Mouse (Mus musculus): ENCODE data around the gene Ctnnbl1. TPM values are rescaled to one million over a fixed set of nuclear protein-coding genes. Genes with fewer than 3 reads are reported as not detected.

Ctnnbl1 gene
- polyA plus RNA-seq, 1 experiment from 2014 or later = 55.4 TPM

GRCm38 (mm10) chr2:157862306-157862705, 125.1 kb downstream of the Ctnnbl1 start:
- Histone ChIP-seq H3K4me3 (ENCODE audit: low read depth, low read length) (no peak overlapping the region), H3K36me3 (ENCODE audit: control insufficient read depth, insufficient read depth, low read length) (no peaks in the 10 kb centered on the region), H3K4me2 (replicated peaks; ENCODE audit: low read depth, low read length) (no peak overlapping the region), H3K9me3 (ENCODE audit: control insufficient read depth, low read depth, low read length) (no peaks in the 10 kb centered on the region), H3K27ac (ENCODE audit: low read length) (no peak overlapping the region), H3K27me3 (ENCODE audit: control insufficient read depth, insufficient read depth, low read length) (no peaks in the 10 kb centered on the region), H3K9ac (replicated peaks; ENCODE audit: low read depth, low read length) (no peak overlapping the region), H3K4me1 (ENCODE audit: control insufficient read depth, insufficient read depth, low read length) (no peaks in the 10 kb centered on the region)
- WGBS = 83% methylated on average over 10 of the region's 10 CpGs
- no peak for ATAC-seq (ENCODE audit: insufficient number of reproducible peaks, insufficient read depth, low FRiP score, low read depth)

- Histone ChIP-seq H3K9ac (replicated peaks; ENCODE audit: low read depth, low read length) (no peak overlapping the region), H3K4me3 (ENCODE audit: low read depth, low read length) (no peak overlapping the region), H3K4me2 (replicated peaks; ENCODE audit: low read depth, low read length) (no peak overlapping the region), H3K27me3 (ENCODE audit: control insufficient read depth, insufficient read depth, low read length) (no peaks in the 10 kb centered on the region), H3K27ac (ENCODE audit: low read length) (no peak overlapping the region), H3K9me3 (ENCODE audit: control insufficient read depth, low read depth, low read length) (no peaks in the 10 kb centered on the region), H3K4me1 (ENCODE audit: control insufficient read depth, insufficient read depth, low read length) (no peaks in the 10 kb centered on the region), H3K36me3 (ENCODE audit: control insufficient read depth, insufficient read depth, low read length) (no peaks in the 10 kb centered on the region)
- 79% methylated on average over 3 of the region's 3 CpGs for WGBS
- no peak for ATAC-seq (ENCODE audit: insufficient number of reproducible peaks, insufficient read depth, low FRiP score, low read depth)
These were observed 129.9 kb downstream of the Ctnnbl1 start for GRCm38 (mm10) chr2:157867126-157867525.

DNA sequence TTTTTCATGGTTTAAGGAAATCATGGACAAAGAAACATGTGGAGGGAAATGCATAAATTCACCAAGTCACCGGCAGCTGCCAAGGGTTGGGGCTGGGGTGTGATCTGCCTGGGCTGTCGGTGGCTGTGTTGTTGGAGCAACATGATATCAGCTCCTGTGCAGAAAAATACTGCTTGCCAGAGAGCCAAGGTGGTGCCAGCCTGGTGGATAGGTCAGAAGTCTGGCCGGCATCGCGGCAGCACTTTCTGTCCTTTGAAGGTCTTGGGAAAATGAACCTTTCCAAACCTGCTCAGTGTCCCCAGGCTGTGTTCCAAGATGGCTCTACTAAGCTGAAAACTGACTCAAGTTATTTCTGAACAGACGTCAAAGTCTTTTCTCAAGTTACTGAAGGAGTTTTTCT, 133.0 kb downstream of the Ctnnbl1 start:
- Histone ChIP-seq H3K4me3 (ENCODE audit: low read depth, low read length) (no peak overlapping the region), H3K9me3 (ENCODE audit: control insufficient read depth, low read depth, low read length) (no peaks in the 10 kb centered on the region), H3K4me1 (ENCODE audit: control insufficient read depth, insufficient read depth, low read length) (no peaks in the 10 kb centered on the region), H3K36me3 (ENCODE audit: control insufficient read depth, insufficient read depth, low read length) (no peaks in the 10 kb centered on the region; the same call in 1 of the 2 replicates), H3K4me2 (replicated peaks; ENCODE audit: low read depth, low read length) (no peak overlapping the region), H3K27ac (ENCODE audit: low read length) (no peak overlapping the region), H3K9ac (replicated peaks; ENCODE audit: low read depth, low read length) (no peak overlapping the region), H3K27me3 (ENCODE audit: control insufficient read depth, insufficient read depth, low read length) (no peaks in the 10 kb centered on the region)
- no peak for ATAC-seq (ENCODE audit: insufficient number of reproducible peaks, insufficient read depth, low FRiP score, low read depth)
- 84% methylated on average over 6 of the region's 6 CpGs for WGBS

DNA sequence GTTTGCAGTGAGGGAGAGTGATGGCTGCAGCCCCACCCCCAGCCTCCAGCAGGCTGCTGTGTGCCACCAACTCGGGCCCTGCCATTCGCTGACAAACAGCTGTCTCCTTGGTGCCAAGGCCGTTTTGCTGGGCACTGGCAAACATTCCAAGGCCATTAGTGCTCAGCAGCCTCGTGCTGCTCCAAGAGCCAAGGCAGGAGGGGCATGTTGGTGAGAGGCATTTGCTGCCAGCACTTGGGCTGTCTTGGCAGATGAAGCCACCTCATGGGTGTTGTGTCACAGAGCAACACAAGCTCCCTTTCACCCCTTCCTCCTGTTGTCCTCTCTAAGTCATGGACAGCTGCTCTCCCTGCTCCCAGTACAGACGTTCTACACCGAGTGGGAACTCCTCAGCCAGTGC, 136.0 kb downstream of the Ctnnbl1 start:
- H3K9me3 ChIP-seq (ENCODE audit: control insufficient read depth, low read depth, low read length) = no peaks in the 10 kb centered on the region
- ATAC-seq (ENCODE audit: insufficient number of reproducible peaks, insufficient read depth, low FRiP score, low read depth) = no peak
- H3K9ac ChIP-seq (replicated peaks; ENCODE audit: low read depth, low read length) = no peak overlapping the region
- no peak overlapping the region for H3K27ac ChIP-seq (ENCODE audit: low read length)
- H3K4me2 ChIP-seq (replicated peaks; ENCODE audit: low read depth, low read length) = no peak overlapping the region
- no peaks in the 10 kb centered on the region; the same call in 1 of the 2 replicates for H3K36me3 ChIP-seq (ENCODE audit: control insufficient read depth, insufficient read depth, low read length)
- no peak overlapping the region for H3K4me3 ChIP-seq (ENCODE audit: low read depth, low read length)
- 76% methylated on average over 6 of the region's 6 CpGs for WGBS
- H3K27me3 ChIP-seq (ENCODE audit: control insufficient read depth, insufficient read depth, low read length) = no peaks in the 10 kb centered on the region
- no peaks in the 10 kb centered on the region for H3K4me1 ChIP-seq (ENCODE audit: control insufficient read depth, insufficient read depth, low read length)

- no peaks in the 10 kb centered on the region for H3K4me1 ChIP-seq (ENCODE audit: control insufficient read depth, insufficient read depth, low read length)
- no peaks in the 10 kb centered on the region; the same call in 1 of the 2 replicates for H3K36me3 ChIP-seq (ENCODE audit: control insufficient read depth, insufficient read depth, low read length)
- H3K27me3 ChIP-seq (ENCODE audit: control insufficient read depth, insufficient read depth, low read length) = no peaks in the 10 kb centered on the region
- no peak overlapping the region for H3K27ac ChIP-seq (ENCODE audit: low read length)
- H3K9ac ChIP-seq (replicated peaks; ENCODE audit: low read depth, low read length) = no peak overlapping the region
- H3K4me2 ChIP-seq (replicated peaks; ENCODE audit: low read depth, low read length) = no peak overlapping the region
- no peak overlapping the region for H3K4me3 ChIP-seq (ENCODE audit: low read depth, low read length)
- no peaks in the 10 kb centered on the region for H3K9me3 ChIP-seq (ENCODE audit: control insufficient read depth, low read depth, low read length)
- no peak for ATAC-seq (ENCODE audit: insufficient number of reproducible peaks, insufficient read depth, low FRiP score, low read depth)
- 90% methylated on average over 1 of the region's 1 CpGs for WGBS
These were observed 136.5 kb downstream of the Ctnnbl1 start for GRCm38 (mm10) chr2:157873691-157874090.

DNA sequence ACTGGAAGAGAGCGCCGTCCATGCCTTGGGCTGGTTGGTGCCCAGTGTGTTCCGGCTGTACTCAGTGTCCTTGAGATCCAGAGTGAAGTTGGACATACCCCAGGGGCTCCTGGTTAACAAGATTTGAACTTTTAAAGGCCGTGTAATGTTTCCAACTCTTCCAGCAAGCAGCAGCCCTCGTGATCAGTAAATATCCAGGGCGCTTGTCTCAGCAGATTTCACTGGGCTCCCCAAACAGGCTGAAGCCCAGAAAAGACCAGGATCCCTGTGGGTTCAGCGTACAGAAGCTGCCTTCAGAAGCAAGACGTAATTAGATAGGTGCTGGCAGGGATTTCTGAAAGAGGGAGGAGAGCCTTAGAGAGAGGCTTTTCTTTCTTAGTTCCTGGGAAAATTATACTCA, 137.9 kb downstream of the Ctnnbl1 start:
- H3K4me1 ChIP-seq (ENCODE audit: control insufficient read depth, insufficient read depth, low read length) = no peaks in the 10 kb centered on the region
- H3K4me2 ChIP-seq (replicated peaks; ENCODE audit: low read depth, low read length) = no peak overlapping the region
- WGBS = 79% methylated on average over 8 of the region's 8 CpGs
- no peak overlapping the region for H3K4me3 ChIP-seq (ENCODE audit: low read depth, low read length)
- ATAC-seq (ENCODE audit: insufficient number of reproducible peaks, insufficient read depth, low FRiP score, low read depth) = no peak
- no peak overlapping the region for H3K9ac ChIP-seq (replicated peaks; ENCODE audit: low read depth, low read length)
- no peaks in the 10 kb centered on the region for H3K27me3 ChIP-seq (ENCODE audit: control insufficient read depth, insufficient read depth, low read length)
- no peak overlapping the region for H3K27ac ChIP-seq (ENCODE audit: low read length)
- H3K36me3 ChIP-seq (ENCODE audit: control insufficient read depth, insufficient read depth, low read length) = no peaks in the 10 kb centered on the region; the same call in 1 of the 2 replicates
- no peaks in the 10 kb centered on the region for H3K9me3 ChIP-seq (ENCODE audit: control insufficient read depth, low read depth, low read length)

DNA sequence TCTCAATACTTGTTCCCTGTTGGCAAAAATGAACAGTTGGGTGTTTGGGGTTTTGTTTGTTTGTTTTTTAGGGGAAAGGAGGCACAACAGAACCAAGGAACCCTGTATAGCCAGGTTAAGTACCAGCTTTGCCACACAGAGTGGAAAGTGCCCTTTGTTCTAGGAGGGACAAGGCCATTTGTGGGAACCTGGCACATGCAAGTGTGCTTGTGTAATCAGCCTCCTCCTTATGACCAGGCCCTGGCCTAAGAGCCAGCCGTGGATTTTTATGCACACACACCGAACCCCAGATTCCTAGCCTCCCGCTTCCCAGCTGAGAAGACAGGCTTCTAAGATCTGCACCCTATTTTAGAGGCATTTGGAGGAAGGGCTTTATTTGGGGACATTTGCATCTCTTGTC, 140.2 kb downstream of the Ctnnbl1 start:
- Histone ChIP-seq H3K9me3 (ENCODE audit: control insufficient read depth, low read depth, low read length) (no peaks in the 10 kb centered on the region), H3K27ac (ENCODE audit: low read length) (no peak overlapping the region), H3K27me3 (ENCODE audit: control insufficient read depth, insufficient read depth, low read length) (no peaks in the 10 kb centered on the region), H3K36me3 (ENCODE audit: control insufficient read depth, insufficient read depth, low read length) (no peaks in the 10 kb centered on the region; the same call in 1 of the 2 replicates), H3K4me1 (ENCODE audit: control insufficient read depth, insufficient read depth, low read length) (no peaks in the 10 kb centered on the region), H3K9ac (replicated peaks; ENCODE audit: low read depth, low read length) (no peak overlapping the region), H3K4me2 (replicated peaks; ENCODE audit: low read depth, low read length) (no peak overlapping the region), H3K4me3 (ENCODE audit: low read depth, low read length) (no peak overlapping the region)
- WGBS = 83% methylated on average over 3 of the region's 3 CpGs
- ATAC-seq (ENCODE audit: insufficient number of reproducible peaks, insufficient read depth, low FRiP score, low read depth) = no peak

DNA sequence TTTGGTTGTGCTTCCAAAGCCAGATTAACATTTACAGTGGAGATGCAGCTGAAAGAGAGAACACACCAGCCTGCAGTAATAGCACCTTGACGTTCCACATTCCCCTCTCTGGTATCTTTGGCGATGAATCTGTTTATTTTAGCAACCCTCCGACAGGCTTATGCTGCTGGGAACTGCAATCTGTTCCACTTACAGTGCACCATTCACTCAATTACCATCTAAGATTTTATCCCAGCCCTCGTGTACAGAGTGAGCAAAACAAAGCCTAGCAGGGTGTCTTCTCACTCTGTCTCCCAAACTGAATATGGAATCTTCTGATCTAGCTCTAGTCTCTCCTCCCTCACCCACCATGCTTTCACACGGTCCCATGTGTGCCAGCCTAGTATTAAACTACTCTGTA, 140.8 kb downstream of the Ctnnbl1 start:
- no peak overlapping the region for H3K4me3 ChIP-seq (ENCODE audit: low read depth, low read length)
- ATAC-seq (ENCODE audit: insufficient number of reproducible peaks, insufficient read depth, low FRiP score, low read depth) = no peak
- no peaks in the 10 kb centered on the region for H3K27me3 ChIP-seq (ENCODE audit: control insufficient read depth, insufficient read depth, low read length)
- H3K27ac ChIP-seq (ENCODE audit: low read length) = no peak overlapping the region
- H3K4me1 ChIP-seq (ENCODE audit: control insufficient read depth, insufficient read depth, low read length) = no peaks in the 10 kb centered on the region
- no peak overlapping the region for H3K4me2 ChIP-seq (replicated peaks; ENCODE audit: low read depth, low read length)
- no peaks in the 10 kb centered on the region for H3K9me3 ChIP-seq (ENCODE audit: control insufficient read depth, low read depth, low read length)
- H3K36me3 ChIP-seq (ENCODE audit: control insufficient read depth, insufficient read depth, low read length) = no peaks in the 10 kb centered on the region
- no peak overlapping the region for H3K9ac ChIP-seq (replicated peaks; ENCODE audit: low read depth, low read length)
- 33% methylated on average over 5 of the region's 5 CpGs for WGBS

DNA sequence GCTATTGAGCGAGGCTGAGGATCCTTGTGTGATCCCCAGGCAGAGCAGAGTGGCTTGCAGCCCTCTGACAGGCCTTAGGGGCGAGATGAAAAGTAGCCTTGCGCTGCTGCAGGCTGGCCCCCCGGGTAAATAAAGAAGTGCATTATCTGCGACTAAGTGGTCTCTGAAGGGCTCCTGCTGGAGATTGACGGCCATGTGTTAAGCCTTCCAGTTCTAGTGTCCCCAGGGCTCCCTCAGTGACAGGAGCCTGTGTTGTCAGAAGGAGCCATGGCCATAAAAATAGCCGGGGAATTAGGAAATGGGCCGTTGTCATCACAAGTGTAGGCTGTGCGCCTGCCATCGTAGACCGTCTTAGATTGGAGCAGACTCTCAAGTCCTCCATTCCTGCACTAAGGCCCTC, 144.7 kb downstream of the Ctnnbl1 start:
- H3K36me3 ChIP-seq (ENCODE audit: control insufficient read depth, insufficient read depth, low read length) = peaks cover 6% of the 10 kb centered on the region
- H3K27ac ChIP-seq (ENCODE audit: low read length) = no peak overlapping the region
- 39% methylated on average over 11 of the region's 11 CpGs for WGBS
- H3K4me1 ChIP-seq (ENCODE audit: control insufficient read depth, insufficient read depth, low read length) = no peaks in the 10 kb centered on the region
- no peak for ATAC-seq (ENCODE audit: insufficient number of reproducible peaks, insufficient read depth, low FRiP score, low read depth)
- no peak overlapping the region for H3K4me2 ChIP-seq (replicated peaks; ENCODE audit: low read depth, low read length)
- no peaks in the 10 kb centered on the region for H3K27me3 ChIP-seq (ENCODE audit: control insufficient read depth, insufficient read depth, low read length)
- H3K9ac ChIP-seq (replicated peaks; ENCODE audit: low read depth, low read length) = no peak overlapping the region
- no peak overlapping the region for H3K4me3 ChIP-seq (ENCODE audit: low read depth, low read length)
- no peaks in the 10 kb centered on the region for H3K9me3 ChIP-seq (ENCODE audit: control insufficient read depth, low read depth, low read length)
